Mouse (Mus musculus) gastrocnemius, postnatal 4 days (tissue): ENCODE measurements around the gene Gm8909. TPM values are rescaled to one million over a fixed set of nuclear protein-coding genes. Genes with fewer than 3 reads are reported as not detected.
A peak's percentile ranks its signal among the peaks of the same experiment; 100 is the strongest.
"Not testable (repeated sequence)": the region's sequence is repeated elsewhere in the genome, so short reads cannot be mapped to it uniquely, and the experiment has no call there.

ENCODE experiments used
- DNase-seq, 2 experiments: peaks; one replicate each; pipeline ENCODE4 v3.0.0; 2021 to 2022; ENCODE audit warnings: low spot score in 2 of 2, mixed read lengths in 2 of 2
- total RNA-seq, 2 experiments: library from RNA; stranded (reverse); gene quantifications; 2 replicates each; pipeline ENCODE4 v1.2.3; 2021

Gene Gm8909
- total RNA-seq, 2 experiments from 2014 or later: not detected

DNA sequence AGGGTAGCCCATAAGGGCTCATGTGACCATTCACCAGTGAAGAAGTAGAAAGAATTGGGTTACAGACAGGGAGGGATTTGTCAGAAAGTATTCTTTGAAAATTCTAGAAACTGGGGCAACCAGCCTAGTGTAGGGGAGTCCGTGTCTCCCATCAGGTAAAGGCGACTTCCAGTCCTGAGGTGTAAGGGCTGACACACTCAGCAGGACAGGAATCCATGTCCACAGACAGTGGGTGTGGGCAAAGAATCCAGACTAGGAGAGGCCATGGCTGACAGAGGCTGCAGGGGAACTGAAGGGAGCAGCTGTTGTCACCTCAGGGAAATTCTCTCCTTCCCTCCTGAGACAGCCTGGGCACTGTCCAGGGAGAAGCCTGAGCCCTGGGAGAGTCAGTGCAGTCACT lies 1.4 kb downstream of the Gm8909 start:
- not testable (repeated sequence) for DNase-seq

DNA sequence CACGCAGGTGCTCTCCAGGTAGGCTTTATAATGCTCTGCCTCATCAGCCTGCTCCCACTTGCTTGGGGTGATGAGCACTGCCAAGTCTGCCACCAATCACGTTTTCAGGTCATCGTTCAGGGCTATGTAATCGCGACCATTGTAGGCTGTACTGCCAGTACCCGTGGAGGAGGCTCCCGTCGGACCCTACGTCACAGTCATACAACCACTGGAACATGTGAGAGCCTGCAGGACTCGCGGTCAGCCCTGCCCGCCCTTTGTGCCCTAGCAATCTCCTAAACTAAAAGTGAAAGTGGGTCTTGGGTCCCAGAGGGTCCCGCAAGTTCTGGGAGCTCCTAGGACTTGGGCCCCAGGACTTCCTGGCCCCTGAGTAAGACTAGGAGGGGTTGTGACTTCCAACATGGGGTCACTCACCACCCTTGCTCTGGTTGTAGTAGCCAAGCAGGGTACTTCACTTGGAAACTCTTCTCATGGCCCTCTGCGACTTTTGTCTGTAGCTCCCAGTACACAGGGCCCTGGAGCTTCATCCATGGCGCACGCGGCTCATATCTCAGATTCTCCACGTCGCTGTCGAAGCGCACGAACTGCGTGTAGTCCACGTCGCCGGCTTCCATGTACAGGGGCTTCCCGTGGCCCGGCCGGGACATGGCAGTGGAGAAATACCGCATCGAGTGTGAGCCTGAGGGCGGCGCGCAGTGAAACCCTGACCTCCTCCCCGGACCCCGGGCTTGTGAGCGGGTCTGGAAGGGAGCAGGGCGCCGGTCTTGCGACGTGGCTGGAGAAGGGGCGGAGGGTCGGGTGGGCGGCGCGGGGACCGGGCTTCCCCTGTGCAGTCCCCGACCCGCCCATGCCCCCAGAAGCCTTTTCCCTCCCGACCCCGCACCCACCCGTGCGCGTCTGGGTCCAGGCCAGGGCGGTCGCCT lies 6.9 kb downstream of the Gm8909 start:
- no peak for DNase-seq

DNA sequence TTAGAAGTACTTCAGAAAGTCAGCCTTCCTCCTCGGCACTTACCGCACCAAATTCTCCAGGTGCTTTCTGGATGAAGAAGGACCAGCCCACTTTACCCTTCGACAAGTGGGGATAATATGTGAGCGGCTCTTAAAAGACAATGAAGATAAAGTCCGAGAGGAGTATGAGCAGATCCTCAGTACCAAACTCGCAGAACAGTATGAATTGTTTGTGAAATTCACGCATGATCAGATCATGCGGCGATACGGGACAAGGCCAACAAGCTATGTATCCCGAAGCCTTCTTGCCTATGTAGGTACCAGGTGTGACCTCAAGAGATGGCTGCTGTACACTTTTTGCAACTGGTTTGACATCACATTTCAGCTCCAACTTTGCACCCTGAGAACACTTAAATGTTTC lies 10.1 kb downstream of the Gm8909 start:
- not testable (repeated sequence) for DNase-seq

DNA sequence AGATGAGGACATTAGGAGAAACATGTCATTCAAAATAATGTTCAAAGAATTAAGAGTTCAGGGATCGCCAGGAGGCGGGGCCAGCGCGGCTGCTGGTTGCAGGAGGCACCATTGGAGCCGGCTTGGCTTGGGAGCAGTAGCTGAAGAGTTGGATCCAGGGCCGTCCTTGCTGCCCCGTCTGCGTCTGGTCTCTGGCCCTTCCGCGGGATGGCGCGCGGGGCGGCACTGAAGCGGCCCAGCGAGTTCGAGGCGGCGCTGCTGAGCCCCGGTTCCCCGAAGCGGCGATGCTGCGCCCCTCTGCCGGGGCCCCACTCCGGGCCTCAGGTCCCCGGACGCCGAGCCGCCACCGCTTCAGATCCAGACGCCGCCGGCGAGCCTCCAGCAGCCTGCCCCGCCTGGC lies 10.6 kb downstream of the Gm8909 start:
- DNase-seq: not testable (repeated sequence)

DNA sequence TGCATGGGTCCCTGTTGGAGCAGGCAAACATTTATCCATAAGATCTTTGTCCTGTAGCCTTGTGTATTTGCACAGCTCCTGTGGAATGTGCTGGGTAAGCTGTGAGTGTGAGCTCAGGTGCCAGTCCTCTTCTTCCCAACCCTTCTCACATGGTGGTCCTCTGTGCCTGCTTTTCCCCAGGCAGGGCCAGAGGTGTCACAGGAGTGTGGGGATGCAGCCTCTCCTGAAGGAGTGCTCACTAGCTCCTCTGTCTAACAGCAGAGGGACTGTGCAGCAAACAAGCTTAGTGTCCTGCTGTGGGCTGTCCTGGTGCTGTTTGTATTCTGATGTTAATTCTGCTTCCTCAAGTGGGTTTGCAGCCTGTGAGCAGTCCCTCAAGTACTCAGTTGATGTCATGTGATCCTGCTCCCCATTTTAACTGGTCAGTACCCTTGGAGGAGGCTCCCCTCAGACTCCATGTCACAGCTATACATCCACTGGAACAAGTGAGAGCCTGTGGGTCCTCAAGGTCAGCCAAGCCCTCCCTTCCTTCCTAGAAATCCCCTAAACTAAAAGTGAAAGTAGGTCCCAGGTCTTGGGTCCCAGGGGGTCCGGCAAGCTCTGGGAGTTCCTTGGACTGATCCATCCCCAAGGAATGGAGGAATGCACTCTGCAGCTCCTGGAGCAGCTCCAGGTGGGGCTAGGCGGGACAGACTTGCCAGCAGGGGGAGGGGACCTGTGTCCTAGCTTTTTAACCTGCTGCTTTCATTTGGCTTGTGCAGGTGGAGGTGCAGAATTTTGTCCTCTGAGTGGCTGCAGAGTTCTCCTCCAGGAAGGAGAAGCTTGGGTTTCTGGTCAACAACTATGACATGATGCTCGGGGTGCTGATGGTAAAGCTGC lies 13.8 kb downstream of the Gm8909 start:
- no peak for DNase-seq

DNA sequence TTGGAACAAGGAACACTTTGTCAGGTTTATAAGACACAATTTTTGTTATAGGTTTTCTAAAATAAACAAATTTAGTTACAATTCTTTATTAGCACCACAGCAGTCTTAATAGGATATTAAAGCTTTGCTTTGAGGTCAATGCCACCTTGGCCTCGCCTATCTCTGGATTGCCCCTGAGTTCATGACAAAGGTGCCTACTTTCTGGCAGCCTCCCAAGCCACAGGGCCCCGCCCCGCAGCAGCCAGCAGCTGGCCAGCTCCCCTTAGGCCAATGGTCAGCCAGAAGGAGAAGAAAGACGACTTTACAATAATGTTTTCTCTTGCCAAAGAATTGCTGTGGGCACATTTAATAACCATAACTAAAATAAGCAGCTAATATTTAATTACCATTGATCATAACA lies 17.1 kb downstream of the Gm8909 start:
- DNase-seq: not testable (repeated sequence)

DNA sequence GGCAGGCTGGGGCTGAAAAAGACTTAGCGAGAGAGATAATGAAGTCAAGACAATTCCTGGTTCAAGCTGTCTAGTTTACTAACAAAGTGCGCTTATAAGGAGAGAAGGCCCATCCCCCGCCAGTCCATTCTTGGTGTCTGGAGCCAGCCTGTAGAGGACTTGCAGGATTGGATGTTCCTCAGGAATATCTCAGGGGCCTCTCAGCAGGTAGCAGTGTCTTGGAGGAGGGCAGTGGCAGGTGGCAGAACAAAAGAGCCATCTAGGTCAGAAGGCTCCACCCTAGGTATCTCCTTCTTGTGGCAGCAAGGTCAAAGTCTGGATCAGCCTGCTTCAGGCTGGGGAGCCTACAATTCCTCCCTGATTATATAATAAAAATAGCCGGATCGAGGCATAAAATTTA lies 19.9 kb downstream of the Gm8909 start:
- not testable (repeated sequence) for DNase-seq

DNA sequence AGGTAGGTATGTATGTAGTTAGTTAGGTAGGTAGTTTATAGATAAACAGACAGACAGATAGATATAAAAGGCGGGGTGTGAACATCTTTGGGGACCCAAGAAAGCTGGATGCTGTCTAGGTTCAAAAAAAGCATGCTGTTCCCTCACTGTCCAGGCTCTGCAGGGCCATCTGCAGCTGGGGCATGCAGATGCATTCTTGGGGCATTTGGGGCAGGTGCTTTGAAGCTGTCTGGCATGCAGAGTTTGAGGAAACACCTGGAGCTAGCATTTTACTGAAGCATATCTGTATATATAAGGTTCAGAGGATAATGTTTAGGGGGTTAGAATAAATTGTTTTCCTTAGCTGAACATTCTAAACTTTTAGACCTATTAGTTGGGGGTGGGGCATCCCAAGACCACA lies 21.4 kb downstream of the Gm8909 start:
- not testable (repeated sequence) for DNase-seq

DNA sequence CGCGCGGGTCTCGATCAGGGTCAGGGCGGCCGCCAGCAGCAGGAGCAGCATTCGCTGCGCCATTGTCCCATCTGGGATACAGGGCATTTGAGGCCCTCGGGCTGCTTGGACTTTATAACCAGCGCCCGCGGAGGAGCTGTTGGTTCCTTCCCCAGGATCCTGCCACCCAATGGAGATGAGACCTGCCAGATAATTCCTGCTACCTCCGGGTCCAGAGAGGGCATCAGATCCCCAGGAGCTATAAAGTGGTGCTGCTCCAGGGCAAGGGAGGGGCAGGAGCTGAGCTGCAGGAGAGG lies 22.5 kb downstream of the Gm8909 start:
- not testable (repeated sequence) for DNase-seq

DNA sequence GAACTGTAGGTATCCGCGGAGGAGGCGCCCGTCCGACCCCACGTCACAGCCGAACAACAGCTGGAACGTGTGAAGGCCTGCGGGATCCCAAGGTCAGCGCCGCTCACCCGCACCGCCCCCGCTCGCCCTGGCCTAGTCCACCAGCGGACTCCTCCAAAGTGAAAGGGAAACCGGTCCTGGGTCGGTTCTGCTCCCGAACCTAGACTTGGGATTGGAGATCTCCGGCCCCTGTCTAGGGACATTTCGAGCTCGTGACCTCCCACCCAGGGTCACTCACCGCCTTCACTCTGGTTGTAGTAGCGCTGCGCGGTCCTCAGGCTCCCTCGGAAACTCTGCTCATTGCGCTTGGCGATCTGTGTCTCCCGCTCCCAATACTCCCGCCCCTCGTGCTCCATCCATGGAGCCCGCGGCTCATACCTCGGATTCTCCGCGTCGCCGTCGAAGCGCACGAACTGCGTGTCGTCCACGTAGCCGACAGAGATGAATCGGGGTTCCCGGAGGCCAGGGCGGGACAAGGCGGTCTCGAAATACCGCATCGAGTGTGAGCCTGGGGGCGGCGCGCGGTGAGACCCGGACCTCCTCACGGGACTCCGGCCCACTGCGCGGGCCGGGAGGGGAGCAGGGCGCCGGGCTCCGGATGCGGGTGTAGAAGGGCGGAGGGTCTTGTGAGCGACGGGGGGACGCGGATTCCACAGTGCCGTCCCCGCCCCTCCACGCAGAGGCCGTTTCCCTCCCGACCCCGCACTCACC lies 23.1 kb downstream of the Gm8909 start:
- DNase-seq: peak in 1 of 2 experiments; percentile 16

DNA sequence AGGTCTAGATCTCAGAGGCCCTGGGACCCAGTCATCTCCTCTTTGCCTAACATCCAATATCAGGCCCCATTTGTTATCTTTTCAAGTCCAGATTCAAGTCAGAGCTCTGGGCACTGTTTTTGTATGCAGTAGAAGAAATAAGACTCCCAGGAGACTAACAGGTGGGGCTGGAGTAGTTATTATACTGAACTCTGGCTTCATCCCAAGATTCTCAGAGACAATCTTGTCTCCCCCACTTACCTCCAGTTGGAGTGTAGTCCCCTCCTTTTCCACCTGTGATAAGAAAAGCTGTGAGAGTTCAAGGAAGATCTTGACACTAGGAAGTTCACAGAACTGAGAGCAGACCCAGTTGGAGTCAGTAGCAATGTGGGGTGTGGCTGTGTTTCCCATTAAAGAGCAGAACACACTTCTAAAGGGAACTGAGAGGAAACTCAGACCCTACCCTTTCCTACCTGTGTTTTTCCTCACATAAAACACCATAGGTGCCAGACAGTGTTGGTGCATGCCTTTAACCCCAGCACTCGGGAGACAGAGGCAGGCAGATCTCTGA lies 32.0 kb downstream of the Gm8909 start:
- not testable (repeated sequence) for DNase-seq

DNA sequence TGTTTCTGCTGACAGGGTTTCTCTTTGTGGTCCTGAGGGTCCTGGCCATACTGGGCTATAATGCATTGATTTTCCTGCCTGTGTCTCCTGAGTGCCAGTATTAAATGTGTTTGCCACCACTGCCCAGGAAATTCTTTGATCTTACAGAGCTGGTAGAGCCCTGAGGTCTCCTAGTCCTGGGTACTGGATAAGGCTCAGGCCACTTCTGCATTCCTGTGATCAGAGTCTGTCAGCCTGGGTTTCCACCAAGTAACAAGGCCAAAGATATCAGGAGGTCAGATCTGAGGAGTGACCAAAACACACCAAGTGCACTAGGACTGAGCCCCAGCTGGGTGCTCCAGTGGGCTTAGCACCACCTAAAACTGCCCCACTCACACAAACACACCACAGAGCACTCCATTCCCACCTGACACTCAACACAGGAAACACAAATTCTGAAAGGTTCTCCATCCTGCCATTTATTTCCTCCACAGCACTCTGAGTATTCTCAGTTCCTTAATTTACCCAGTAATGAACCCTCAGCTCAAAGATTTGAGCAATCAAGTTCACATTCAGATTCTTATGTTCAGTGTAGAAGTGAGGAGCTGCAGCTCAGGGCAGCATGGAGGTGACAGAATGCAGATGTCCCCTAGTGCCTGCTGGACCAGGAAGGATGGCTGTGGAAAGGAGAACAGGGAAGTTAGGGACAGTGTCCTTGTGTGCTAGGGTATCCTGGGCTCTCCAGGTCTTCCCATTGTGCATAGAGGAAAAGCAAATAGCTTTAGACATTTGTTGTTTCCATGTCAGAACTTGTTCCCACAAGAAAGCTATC lies 32.7 kb downstream of the Gm8909 start:
- DNase-seq: not testable (repeated sequence)

DNA sequence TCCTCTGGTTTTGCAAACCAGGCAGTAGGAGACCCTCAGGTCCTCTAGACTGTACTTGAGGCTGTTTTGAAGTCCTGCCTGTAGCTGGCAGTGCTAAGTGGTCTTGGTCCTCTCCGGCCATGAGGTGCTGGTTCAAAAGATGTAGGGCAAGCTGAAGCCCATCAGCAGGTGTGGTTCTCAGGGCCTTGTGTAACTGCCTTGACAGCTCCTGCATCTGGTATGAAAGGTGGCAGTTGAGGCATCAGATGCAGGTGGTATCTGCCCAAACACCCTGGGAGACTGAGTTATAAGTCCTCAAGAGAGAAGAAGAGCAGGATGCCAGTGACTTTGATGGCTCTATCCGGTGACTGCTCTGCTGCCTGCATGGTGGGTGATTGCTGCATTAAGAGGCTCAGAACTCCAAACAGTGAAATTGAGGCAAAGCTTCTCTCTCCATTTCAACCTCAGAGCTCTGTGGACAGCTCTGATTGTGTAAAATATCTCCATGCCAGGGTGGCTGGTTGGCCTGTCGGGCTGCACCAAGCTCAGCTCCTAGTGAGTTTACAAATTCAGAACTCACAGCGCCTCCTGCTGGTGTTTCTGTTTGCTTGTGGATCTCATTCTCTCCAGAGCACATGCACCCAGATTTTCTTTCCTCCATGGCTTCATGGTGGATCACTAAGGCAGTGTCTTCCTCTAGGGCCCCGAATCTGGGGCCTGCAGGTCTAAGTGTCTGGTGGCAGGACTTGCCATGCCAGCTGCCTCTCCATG lies 36.6 kb downstream of the Gm8909 start:
- no peak for DNase-seq

DNA sequence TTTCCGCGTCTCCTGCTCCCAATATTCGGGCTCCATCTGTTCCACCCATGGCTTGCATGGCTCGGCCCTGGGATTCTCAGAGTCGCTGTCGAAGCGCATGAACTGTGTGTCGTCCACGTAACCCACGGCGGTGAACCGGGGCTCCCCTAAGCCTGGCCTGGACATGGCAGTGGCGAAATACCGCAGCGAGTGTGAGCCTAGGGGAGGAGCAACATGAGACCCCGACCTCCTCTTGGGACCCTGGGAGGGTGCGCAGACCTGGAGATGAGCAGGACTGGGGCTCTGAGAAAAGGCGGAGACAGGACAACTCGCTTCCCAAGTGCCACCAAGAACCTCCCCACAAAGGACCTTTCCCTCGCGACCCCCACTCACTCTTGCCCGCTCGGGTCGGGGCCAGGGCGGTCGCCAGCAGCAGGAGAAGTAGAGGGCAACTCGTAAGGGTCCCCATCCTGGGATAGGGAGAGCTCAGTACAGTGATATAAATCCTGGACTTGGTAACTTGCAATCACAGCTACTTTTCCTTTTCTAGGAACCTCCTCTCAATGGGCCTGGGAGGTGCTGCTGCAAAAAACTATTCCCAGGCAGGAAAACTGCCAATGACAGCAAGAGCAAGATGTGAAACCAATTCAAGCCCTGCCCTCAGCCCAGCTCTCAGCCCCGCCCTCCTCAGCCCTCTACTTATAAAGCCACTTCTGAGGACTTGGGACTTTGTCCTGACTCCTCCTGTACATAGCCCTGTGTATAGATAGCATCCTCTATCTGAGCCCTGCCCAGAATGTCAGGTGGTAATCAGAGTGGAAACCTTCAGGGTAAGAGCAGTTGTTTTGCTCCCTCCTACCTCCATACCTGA lies 39.1 kb downstream of the Gm8909 start, which contains the start of gene Gm7030:
Gene Gm7030, minus strand, starts transcription at position 458 of the 850 bp plus-strand sequence.
- not testable (repeated sequence) for DNase-seq

DNA sequence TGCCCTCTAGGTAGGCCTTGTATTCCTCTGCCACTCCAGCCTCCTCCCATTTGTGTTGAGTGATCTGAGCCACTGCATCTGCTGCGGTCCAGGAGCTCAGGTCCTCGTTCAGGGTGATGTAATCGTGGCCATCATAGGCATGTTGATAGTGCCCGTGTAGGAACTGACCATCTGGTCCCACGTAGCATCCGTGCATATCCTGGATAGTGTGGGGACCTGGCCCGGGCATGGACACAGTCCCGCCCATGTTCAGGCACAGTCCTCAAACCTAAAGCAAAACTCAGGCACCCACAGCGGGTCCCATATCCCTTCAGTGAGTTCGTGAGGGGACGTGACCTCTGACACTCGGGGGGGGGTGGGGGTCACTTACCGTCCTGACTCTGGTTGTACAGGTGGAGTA lies 39.8 kb downstream of the Gm8909 start:
- not testable (repeated sequence) for DNase-seq

DNA sequence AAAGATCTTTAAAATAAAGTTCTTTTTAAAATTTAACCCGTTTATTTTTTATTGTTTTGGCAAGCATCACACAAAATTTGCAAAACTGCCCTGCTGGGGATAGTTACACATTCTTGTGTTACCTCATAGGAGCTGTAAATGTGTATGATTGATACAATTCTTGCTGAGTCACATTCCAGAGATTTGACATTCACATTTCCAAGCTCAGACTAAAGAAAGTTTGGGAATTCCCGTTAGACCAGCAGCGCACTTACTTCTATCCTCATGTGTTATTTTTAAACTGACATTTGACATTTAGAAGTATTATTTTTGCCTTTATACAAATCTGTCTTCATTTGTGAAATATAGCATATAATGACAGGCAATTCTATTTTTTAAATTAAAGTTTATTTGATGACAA lies 44.2 kb downstream of the Gm8909 start:
- DNase-seq: not testable (repeated sequence)

DNA sequence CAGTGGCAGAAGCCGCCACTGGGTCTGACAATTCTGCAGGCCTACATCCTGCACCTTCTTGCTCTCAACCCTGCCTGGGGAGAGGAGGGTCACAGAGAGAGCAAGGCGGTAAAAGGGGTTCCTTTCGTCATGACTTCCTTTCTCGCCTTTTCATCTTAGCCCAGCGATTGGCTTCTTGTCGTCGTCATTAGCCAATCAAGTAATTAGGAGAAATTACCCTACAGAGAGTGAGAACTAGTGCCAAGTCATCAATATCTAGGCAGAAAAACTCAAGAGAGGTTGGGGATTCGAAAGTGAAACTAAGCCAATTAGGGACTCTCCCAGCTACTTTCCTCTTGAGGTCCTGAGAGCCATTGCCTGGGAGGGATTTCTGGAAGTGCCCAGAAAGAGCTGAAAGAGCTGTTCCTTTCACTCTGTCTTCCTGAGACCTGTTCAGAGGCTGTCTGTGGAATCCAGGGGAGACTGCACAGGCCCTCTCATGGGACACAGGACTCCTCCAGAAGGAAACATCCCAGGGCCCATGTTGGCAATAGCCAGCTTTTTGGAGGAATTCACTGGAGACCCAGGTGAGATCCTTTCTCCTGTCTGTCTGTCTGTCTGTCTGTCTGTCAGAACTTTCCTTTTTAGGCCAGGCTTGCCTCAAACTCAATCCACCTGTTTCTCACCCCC lies 46.9 kb downstream of the Gm8909 start, which contains the start of gene Gm19684:
Gene Gm19684, plus strand, starts transcription at position 327 of the 669 bp plus-strand sequence.
- DNase-seq: not testable (repeated sequence)

DNA sequence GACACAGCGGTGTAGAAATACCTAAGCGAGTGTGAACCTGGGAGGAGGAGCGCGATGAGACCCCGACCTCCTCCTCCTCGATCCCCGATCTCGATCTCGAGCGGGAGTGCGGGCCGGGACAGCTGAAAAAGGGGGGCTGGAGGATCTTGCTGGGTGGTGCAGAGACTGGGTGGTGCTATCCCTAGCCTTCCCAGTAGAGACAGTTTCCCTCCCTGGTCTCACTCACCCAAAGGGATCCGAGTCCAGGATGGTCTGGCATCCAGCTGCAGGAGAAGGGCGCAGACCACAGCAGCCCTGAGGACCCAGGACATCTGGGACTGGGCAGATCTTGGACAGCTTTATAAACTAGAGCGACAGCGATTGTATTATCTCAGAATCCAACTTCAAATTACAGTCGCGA lies 47.5 kb downstream of the Gm8909 start:
- DNase-seq: not testable (repeated sequence)
